Mouse (Mus musculus) embryonic facial prominence, embryonic 10.5 days (tissue): ENCODE results near the gene Wdr5. TPM values are rescaled to one million over a fixed set of nuclear protein-coding genes. Genes with fewer than 3 reads are reported as not detected.
A peak's percentile ranks its signal among the peaks of the same experiment; 100 is the strongest.

Experiments used
- DNase-seq: peaks from one replicate; pipeline ENCODE4 v3.0.0-alpha.2; 2017; ENCODE audit warnings: low spot score
- H3K27ac ChIP-seq: fragments of 300-500 bp; sonication (generic); replicated peaks from 2 replicates; pipeline ENCODE4 v1.5.1; 2016; ENCODE audit warnings: mild to moderate bottlenecking
- H3K27me3 ChIP-seq: fragments of 300-500 bp; sonication (generic); replicated peaks from 2 replicates; pipeline ENCODE4 v1.6.1; 2016; ENCODE audit warnings: low read depth, mild to moderate bottlenecking; ENCODE audit not compliant: poor library complexity, severe bottlenecking
- H3K36me3 ChIP-seq: fragments of 300-500 bp; sonication (generic); replicated peaks from 2 replicates; pipeline ENCODE4 v1.6.1; 2016; ENCODE audit warnings: mild to moderate bottlenecking, moderate library complexity
- H3K4me1 ChIP-seq: fragments of 300-500 bp; sonication (generic); 2 replicates; pipeline ENCODE4 v1.6.1; 2016
- H3K4me3 ChIP-seq: fragments of 300-500 bp; sonication (generic); 2 replicates; pipeline ENCODE4 v1.5.1; 2016; ENCODE audit warnings: mild to moderate bottlenecking, moderate library complexity
- H3K9me3 ChIP-seq: fragments of 300-500 bp; sonication (generic); 2 replicates; pipeline ENCODE4 v1.6.1; 2016; ENCODE audit warnings: mild to moderate bottlenecking
- WGBS: fragments of 180-500 bp; shearing (Covaris S2); methylation state at CpG from one replicate; pipeline ENCODE4 v1.1.7; 2016; 5-methylcytosine and 5-hydroxymethylcytosine counted together
- polyA plus RNA-seq: library from polyadenylated mRNA; unstranded; fragments of >200 nt; fragmentation: Nextera tagmentation; extraction: Ambion mirVana; gene quantifications from 2 replicates; pipeline ENCODE4 v1.2.1, GENCODE M21; 2016

The Wdr5 gene
- polyA plus RNA-seq, result 81.5 and 86.2 TPM in 2 replicates

GRCm38 (mm10) chr2:27514639-27515328, at the start of gene Wdr5:
Wdr5 (plus strand) TSS chr2:27515157.
- H3K27me3 ChIP-seq, result no peaks in the 10 kb centered on the region
- H3K4me1 ChIP-seq, result peaks cover 32% of the 10 kb centered on the region
- peaks cover 26% of the 10 kb centered on the region for H3K36me3 ChIP-seq
- WGBS, result under 1% methylated on average over 57 of the region's 57 CpGs
- peak within 1 kb of the TSS; percentile 91 for H3K4me3 ChIP-seq
- 0 out of 2 replicates have a peak, but pooled peaks cover 4% of the 10 kb centered on the region for H3K9me3 ChIP-seq
- peak; percentile 98 for DNase-seq
- peak within 1 kb of the TSS; percentile 94 for H3K27ac ChIP-seq

GRCm38 (mm10) chr2:27469292-27469990, 45.5 kb upstream of the Wdr5 start:
- WGBS, result 82% methylated on average over 4 of the region's 4 CpGs
- no peak overlapping the region for H3K27ac ChIP-seq
- H3K4me3 ChIP-seq, result no peak overlapping the region
- H3K36me3 ChIP-seq, result peaks cover 91% of the 10 kb centered on the region
- no peak for DNase-seq
- H3K4me1 ChIP-seq, result peaks cover 65% of the 10 kb centered on the region
- no peaks in the 10 kb centered on the region for H3K9me3 ChIP-seq
- no peaks in the 10 kb centered on the region for H3K27me3 ChIP-seq

- 72% methylated on average over 3 of the region's 3 CpGs for WGBS
- Histone ChIP-seq H3K9me3 (no peaks in the 10 kb centered on the region), H3K4me3 (no peak overlapping the region), H3K36me3 (peaks cover 86% of the 10 kb centered on the region), H3K27me3 (no peaks in the 10 kb centered on the region), H3K27ac (no peak overlapping the region), H3K4me1 (peaks cover 66% of the 10 kb centered on the region)
- DNase-seq, result no peak
Observed at GRCm38 (mm10) chr2:27469991-27470355, 45.0 kb upstream of the Wdr5 start.

GRCm38 (mm10) chr2:27470535-27470934, 44.4 kb upstream of the Wdr5 start:
- DNase-seq, result no peak
- Histone ChIP-seq H3K4me3 (no peak overlapping the region), H3K9me3 (no peaks in the 10 kb centered on the region), H3K27me3 (no peaks in the 10 kb centered on the region), H3K4me1 (peaks cover 66% of the 10 kb centered on the region), H3K27ac (no peak overlapping the region), H3K36me3 (peaks cover 80% of the 10 kb centered on the region)
- 92% methylated on average over 2 of the region's 2 CpGs for WGBS

DNA sequence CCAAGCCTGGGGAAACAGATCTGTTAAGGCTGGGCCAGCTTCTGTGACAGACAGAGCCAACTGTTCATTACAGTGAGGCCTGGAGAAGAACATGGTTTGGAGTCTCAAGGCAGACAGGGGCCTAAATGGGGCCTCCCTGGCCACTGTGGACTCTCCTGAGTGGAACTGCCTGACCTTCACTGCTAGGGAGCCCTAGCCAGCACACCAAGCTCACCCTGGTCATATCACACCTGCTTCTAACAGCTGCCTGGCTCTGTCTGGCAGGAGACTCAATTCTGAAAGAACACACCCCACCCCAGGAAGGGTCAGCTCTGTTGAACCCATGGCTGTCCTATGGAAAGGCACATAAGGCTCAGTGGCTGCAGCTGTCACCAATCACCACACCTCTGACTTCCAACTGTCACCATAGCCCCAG, 43.8 kb upstream of the Wdr5 start:
- H3K4me1 ChIP-seq, result peaks cover 67% of the 10 kb centered on the region

GRCm38 (mm10) chr2:27473061-27473765, 41.7 kb upstream of the Wdr5 start:
- H3K4me3 ChIP-seq, result peak overlapping the region; percentile 99
- H3K9me3 ChIP-seq, result no peaks in the 10 kb centered on the region
- peaks cover 65% of the 10 kb centered on the region for H3K4me1 ChIP-seq
- peaks cover 54% of the 10 kb centered on the region for H3K36me3 ChIP-seq
- no peak for DNase-seq
- H3K27ac ChIP-seq, result no peak overlapping the region
- no peaks in the 10 kb centered on the region for H3K27me3 ChIP-seq
- 70% methylated on average over 7 of the region's 7 CpGs for WGBS

More for the DNA sequence above, 43.8 kb upstream of the Wdr5 start:
- H3K27me3 ChIP-seq, result no peaks in the 10 kb centered on the region
- H3K36me3 ChIP-seq, result peaks cover 74% of the 10 kb centered on the region
- peak overlapping the region; percentile 8; the same call in 1 of the 2 replicates for H3K4me3 ChIP-seq
- DNase-seq, result no peak
- no peak overlapping the region for H3K27ac ChIP-seq
- no peaks in the 10 kb centered on the region for H3K9me3 ChIP-seq

- WGBS, result 35% methylated on average over 4 of the region's 4 CpGs
- H3K4me1 ChIP-seq, result peaks cover 64% of the 10 kb centered on the region
- peak overlapping the region; percentile 99 for H3K4me3 ChIP-seq
- no peak for DNase-seq
- H3K36me3 ChIP-seq, result peaks cover 47% of the 10 kb centered on the region
- H3K27ac ChIP-seq, result peak overlapping the region; percentile 98
- H3K27me3 ChIP-seq, result no peaks in the 10 kb centered on the region
- no peaks in the 10 kb centered on the region for H3K9me3 ChIP-seq
Observed at GRCm38 (mm10) chr2:27473911-27474310, 41.0 kb upstream of the Wdr5 start.

DNA sequence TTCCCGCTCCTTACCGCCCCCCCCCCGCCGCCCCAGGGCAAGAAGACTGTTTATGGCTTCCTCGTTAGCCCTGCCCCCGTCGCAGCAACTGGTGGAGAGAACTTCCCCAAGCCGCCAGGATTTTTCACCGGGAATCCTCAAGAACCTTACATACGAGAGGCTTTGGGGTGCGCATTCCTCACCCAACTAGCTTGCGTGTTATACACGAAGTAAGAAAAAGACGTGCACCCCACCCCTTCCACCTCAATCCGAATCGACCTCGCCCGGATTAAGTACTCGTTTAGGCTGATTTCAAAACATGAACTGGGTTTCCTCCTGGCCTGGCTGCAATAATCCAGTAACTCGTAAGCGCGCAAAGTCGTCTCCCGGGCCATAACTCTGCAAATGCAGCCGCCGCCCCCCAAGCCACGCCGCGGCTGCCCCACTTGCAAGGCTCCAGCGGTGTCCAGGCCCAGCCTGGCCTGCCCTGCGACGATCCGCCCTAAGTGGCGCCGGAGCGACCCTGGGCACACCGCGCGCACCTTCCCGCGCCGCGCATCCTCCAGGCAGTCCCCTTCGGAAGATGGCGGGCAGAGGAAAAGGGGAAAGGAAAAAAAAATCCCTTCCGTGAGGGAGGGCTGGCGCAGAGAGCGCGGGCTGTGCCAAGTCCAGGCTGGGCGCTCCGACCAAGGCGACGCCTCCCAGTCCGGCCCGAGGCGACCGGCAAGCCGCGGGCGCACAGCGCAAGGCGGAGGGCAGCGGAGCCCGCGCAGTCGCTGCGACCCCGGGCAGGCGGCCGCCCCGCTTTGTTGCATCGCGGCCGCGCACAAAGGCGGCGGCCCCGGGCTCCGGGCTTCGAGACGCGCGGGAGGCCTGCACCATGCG, 40.1 kb upstream of the Wdr5 start:
- H3K36me3 ChIP-seq, result peaks cover 37% of the 10 kb centered on the region
- under 1% methylated on average over 84 of the region's 84 CpGs for WGBS
- peak overlapping the region; percentile 98 for H3K27ac ChIP-seq
- peak; percentile 69 for DNase-seq
- peak overlapping the region; percentile 99 for H3K4me3 ChIP-seq
- no peaks in the 10 kb centered on the region for H3K27me3 ChIP-seq
- H3K4me1 ChIP-seq, result peaks cover 55% of the 10 kb centered on the region
- H3K9me3 ChIP-seq, result no peaks in the 10 kb centered on the region

DNA sequence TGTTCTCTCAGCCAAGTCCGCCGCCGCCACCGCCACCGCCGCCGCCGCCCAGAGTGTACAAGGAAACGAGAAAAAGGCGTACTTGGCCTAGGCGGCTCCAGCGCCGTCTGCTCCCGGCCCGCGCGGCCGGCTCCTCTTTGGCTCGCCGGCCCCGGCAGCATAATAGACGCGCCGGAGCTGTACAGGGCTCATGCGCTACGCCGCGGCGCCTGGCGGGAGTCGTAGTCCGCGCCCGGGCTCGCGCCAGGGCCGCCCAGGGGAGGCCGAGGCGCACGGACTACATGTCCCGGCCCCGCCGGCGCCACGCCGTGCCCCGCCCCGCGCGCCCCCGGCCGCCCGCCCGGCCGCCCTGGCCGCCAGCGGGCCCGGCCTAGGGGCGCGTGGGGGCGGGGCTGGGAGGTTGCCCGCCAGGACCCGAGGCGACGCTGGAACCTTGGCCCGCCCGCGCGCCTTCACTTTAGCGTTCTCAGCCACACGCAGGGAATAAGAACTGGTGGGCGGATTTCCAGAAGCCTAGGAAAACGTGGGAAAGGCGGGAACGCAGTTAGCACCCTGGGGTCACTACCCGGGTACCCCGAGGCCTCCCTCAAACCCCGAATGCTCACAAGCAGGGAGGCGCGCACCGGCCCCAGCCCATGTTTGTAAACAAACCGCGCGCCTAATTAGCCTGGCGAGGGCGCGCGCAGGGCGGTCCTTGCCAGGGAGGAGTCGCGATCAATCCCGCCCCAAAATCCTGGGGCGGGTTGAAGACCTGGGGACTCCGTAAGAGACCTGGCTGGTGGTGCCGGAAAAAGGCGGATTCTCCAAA, 39.3 kb upstream of the Wdr5 start:
- DNase-seq, result peak; percentile 95
- H3K27me3 ChIP-seq, result no peaks in the 10 kb centered on the region
- H3K4me1 ChIP-seq, result peaks cover 47% of the 10 kb centered on the region
- H3K27ac ChIP-seq, result peak overlapping the region; percentile 98
- under 1% methylated on average over 96 of the region's 96 CpGs for WGBS
- peaks cover 29% of the 10 kb centered on the region for H3K36me3 ChIP-seq
- H3K9me3 ChIP-seq, result no peaks in the 10 kb centered on the region
- H3K4me3 ChIP-seq, result peak overlapping the region; percentile 99

DNA sequence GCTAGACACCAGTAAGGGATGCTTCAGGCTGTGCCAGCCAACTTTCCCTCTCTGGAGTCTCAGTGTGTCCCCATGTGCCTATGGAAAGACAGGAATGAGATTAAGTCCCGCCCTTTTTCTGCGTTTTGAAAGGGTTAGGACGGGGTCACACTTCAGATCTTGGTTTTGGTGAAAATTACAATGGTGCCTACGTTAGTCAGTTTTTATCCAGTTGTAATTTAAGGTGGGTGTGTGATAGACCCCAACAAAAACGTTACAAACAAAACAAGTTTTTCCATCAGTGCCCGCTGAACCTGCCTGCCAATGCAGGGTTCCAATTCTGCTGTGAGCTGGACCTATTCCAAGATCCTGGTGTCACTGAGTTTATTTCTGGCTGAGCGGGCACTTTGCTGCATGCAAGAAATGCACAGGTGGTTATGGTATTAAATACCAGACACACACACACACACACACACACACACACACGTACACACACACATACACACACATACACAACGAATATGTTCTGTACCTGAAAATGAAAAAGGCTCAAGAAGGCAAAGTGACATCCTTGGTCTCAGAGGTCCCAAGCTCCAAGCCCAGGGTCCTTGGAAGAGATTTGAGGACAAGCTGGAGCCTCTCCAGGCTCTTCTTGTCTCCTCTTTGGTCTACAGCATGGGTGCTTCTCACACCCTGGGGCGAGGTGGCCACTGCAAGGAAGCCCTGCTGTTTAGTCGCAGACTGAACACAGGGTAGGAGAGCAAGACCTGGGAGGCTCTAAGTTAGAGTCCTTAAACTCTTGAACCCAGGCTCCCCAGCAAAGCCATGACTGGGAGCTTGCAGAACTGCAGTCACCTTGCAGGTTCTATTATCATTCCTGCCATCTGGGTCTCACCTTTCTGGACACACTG, 38.4 kb upstream of the Wdr5 start:
- WGBS, result 36% methylated on average over 11 of the region's 11 CpGs
- no peak for DNase-seq
- Histone ChIP-seq H3K4me3 (peak overlapping the region; percentile 99), H3K27ac (peak overlapping the region; percentile 98), H3K27me3 (no peaks in the 10 kb centered on the region), H3K4me1 (peaks cover 39% of the 10 kb centered on the region), H3K9me3 (no peaks in the 10 kb centered on the region), H3K36me3 (peaks cover 21% of the 10 kb centered on the region)

DNA sequence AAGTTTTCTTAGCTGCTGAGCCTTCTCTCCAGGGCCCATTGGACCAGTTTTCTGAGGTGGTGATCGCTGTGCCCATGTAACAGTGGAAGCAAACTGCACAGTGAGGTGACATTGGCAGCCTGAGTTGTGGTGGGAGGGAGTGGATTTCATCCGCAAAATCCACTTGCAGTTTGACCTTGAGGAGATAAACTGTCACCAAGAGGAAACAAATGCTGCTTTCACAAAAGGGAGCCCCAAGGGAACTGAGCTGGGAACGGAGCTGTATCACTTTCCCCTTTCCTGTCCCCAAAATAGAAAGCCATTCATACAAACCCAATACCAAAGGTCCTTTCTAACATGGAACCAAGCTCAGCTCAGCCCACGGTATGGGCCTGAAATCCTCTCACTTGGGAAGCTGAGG, 35.1 kb upstream of the Wdr5 start:
- Histone ChIP-seq H3K4me3 (no peak overlapping the region), H3K36me3 (no peaks in the 10 kb centered on the region), H3K9me3 (no peaks in the 10 kb centered on the region), H3K27me3 (no peaks in the 10 kb centered on the region), H3K4me1 (peaks cover 9% of the 10 kb centered on the region; the same call in 1 of the 2 replicates), H3K27ac (no peak overlapping the region)
- DNase-seq, result no peak
- 61% methylated on average over 4 of the region's 4 CpGs for WGBS
